Mouse (Mus musculus) embryo, embryonic 10 days (tissue): ENCODE measurements around the gene Nme7.

Experiments
- DNase-seq: peaks from one replicate; pipeline ENCODE4 v3.0.0-alpha.2; 2015; ENCODE audit warnings: low spot score

Nme7 gene

GRCm38 (mm10) chr1:164303821-164304220 is at the start of gene Nme7:
Nme7 (plus strand) TSS chr1:164304121.
- DNase-seq = no peak

- no peak for DNase-seq
Measured at GRCm38 (mm10) chr1:164254836-164255235, 49.1 kb upstream of the Nme7 start.

- no peak for DNase-seq
Measured at GRCm38 (mm10) chr1:164260171-164261028, 43.5 kb upstream of the Nme7 start.

- no peak for DNase-seq
Measured at GRCm38 (mm10) chr1:164261553-164261952, 42.4 kb upstream of the Nme7 start.

- no peak for DNase-seq
Measured at GRCm38 (mm10) chr1:164270941-164271340, 33.0 kb upstream of the Nme7 start.

DNA sequence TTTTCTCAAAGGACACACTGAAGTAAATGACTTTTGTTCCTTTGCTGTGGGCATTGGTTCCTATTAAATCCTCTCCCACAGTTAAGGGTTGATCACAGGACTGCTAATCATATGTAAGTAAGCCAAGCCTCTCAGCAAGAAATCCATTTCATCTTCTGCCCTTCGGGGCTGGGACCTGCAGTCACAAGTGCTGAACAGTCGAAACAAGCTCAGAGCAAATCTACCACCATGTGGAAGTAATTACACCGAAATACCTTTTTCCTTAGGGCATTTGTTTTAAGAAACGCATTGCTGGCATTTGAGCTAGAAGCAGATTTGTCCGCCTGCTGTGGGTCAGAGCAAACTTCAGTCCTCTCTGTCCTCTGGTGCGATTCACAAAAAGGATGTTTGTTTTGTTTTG is 30.3 kb upstream of the Nme7 start:
- peak; percentile 50 for DNase-seq

- peak; percentile 95 for DNase-seq
Measured at GRCm38 (mm10) chr1:164275455-164275954, 28.4 kb upstream of the Nme7 start, which contains the start of gene Ccdc181. Ccdc181 (plus strand) TSS chr1:164275585.

- DNase-seq = no peak
Measured at GRCm38 (mm10) chr1:164276552-164276951, 27.4 kb upstream of the Nme7 start.

- DNase-seq = no peak
Measured at GRCm38 (mm10) chr1:164279332-164279731, 24.6 kb upstream of the Nme7 start.

GRCm38 (mm10) chr1:164284007-164284406 is 19.9 kb upstream of the Nme7 start:
- DNase-seq = no peak

GRCm38 (mm10) chr1:164287406-164287805 is 16.5 kb upstream of the Nme7 start:
- peak; percentile 10 for DNase-seq

DNA sequence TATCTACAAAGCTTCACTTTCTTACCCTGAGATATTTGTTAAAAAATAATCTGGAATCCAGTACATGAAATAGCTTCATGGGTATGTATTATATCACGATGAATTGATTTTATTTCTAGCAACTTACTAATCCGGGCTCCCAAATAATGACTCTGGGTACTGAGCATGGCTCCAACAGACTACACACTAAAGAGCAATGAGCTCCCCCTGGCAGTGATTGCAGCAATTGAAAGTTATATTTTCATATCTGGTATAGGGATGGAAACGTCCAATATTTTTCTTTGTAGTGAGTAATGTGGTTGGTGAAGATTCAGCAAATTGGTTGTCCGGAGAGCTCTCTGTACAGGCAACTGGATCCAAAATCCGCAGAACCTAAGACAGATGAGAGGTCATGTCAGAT is 11.9 kb upstream of the Nme7 start:
- DNase-seq = no peak

- DNase-seq = no peak
Measured at GRCm38 (mm10) chr1:164294071-164294470, 9.8 kb upstream of the Nme7 start.

GRCm38 (mm10) chr1:164296473-164296872 is 7.4 kb upstream of the Nme7 start:
- DNase-seq = no peak

- no peak for DNase-seq
Measured at GRCm38 (mm10) chr1:164301949-164302348, 2.0 kb upstream of the Nme7 start.

DNA sequence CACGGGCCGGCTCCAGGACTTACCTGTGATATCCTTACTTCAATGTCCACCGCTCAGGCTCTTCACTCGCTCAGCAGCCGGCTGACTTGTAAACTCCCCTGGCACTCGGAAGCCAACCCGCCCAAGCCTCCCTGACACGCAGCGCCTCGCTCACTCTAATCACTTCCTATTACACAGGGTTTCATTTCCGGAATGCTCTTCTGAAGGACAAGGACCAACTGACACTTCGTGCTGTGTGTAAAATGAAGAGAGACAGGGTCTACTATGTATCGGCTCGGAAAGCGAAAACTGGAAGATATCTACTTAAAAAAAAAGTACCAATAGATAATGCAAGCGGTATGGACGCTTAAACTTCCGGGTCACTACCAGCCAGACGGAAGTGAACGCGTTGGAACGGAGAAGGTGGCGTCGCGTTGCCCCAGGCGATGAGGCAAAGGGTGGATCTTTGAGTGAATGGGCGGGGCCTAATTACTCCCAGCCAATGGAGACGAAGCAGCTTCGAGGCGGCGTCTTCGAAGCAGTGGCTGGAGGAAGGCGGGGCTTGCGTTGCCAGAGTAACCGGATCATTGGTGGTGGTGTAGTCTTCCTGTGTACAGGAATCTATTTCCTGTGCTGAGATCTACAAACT is 3.3 kb downstream of the Nme7 start, which contains the start of gene Blzf1:
Gene Blzf1, minus strand, starts transcription at position 366 of the 628 bp plus-strand sequence.
- DNase-seq = peak; percentile 100

DNA sequence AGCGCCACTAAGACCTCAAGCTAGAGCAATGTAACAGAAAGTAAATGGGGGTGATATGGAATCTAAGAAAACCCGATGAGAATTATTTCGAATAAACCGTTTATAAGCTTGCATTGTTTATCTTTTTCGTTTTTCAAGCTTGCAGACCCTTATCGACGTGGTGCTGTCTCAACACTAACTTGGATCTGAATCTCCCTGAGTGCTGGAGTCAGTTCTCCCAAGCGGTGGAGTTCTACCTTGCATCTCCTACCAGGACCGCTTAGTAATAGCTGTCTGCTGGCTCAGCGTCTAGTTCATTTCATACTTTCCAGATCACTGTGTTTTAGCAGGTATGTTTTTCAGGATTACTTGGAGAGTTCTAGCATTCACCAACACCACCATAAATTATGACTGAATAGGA is 4.0 kb downstream of the Nme7 start:
- no peak for DNase-seq

GRCm38 (mm10) chr1:164314085-164314484 is 10.2 kb downstream of the Nme7 start:
- no peak for DNase-seq

- DNase-seq = peak; percentile 30
Measured at GRCm38 (mm10) chr1:164315266-164315665, 11.3 kb downstream of the Nme7 start.

DNA sequence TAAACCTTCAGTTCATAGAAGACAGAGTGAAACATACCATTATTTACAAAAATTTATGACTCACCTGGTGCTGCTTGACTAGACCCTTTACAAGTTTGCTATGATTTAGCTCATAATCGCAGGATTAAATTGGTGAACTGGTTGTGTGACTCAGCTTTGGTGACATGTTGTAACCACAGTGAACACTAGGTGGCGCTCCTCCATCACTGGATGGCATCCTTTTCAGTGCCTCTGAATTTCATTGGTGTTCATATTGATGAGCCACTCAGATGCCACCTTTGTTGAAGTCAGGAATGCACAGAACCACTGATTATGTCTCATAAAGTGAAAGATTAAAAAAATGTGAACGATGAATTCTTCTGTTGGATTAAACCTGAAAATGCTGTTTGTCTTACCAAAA is 12.8 kb downstream of the Nme7 start:
- DNase-seq = peak; percentile 89

DNA sequence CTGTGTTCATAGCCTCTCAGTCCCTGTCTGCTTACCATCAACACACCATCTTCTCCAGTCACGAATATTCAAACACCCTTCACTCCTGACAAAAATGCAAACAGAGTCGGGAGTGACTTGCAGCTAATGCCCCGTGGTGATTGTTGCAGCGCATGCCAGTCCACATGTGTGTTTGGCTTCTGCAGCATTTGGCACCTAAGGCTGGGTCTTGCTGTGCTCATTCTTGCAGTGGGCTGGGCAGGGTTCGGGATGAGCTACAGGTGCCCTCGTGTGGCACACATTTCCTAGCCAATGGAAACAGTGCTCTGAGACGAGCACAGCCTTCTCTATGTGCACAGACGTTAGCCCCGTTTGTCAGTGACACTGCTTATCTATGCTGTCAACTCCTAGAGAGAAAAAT is 13.3 kb downstream of the Nme7 start:
- DNase-seq = no peak

GRCm38 (mm10) chr1:164318474-164318873 is 14.6 kb downstream of the Nme7 start:
- DNase-seq = no peak

DNA sequence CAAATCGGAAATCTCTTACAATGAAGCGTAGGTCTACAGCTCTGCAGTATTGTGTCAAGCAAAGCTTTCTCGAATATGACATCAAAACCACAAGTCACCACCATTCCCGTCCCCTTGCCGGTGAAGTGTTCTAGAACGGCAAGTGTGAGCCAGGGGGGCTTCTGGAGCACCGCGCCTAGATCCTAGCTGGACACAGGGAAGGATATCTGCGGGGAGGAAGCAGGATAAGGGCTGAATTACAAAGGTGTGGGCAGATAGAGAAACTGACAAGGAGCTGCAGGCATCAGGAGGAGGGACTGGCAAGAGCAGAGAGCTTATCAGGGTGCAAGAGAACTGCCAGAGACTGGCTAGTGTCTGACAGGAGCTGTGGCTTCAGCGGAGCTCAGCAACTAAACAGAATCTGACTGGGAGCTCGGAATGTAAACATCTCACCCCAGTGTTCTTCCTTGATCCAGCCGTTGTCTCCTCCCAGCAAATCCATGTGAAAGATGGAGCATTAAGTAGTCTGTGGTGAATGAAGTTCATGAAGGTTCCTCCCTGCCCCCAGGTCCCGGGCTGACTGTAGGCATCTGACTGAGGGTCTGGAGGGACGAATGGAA is 15.7 kb downstream of the Nme7 start:
- no peak for DNase-seq
